Mouse (Mus musculus) kidney, embryonic 16.5 days (tissue): ENCODE data around the gene Cyp2c37. TPM values are rescaled to one million over a fixed set of nuclear protein-coding genes. Genes with fewer than 3 reads are reported as not detected.
"Not testable (repeated sequence)": the region's sequence is repeated elsewhere in the genome, so short reads cannot be mapped to it uniquely, and the experiment has no call there.

Source experiments
- ATAC-seq: fragments of 200-750 bp; cut with Nextera tagmentation; 2 replicates; pipeline ENCODE4 v1.8.0; 2017; ENCODE audit warnings: moderate TSS enrichment; ENCODE audit not compliant: low FRiP score, low TSS enrichment
- H3K27ac ChIP-seq: fragments of 300-500 bp; sonication (generic); 2 replicates; pipeline ENCODE4 v1.5.1; 2014; ENCODE audit warnings: low read length
- H3K27me3 ChIP-seq: fragments of 300-500 bp; sonication (generic); 2 replicates; pipeline ENCODE4 v1.6.1; 2014; ENCODE audit warnings: low read length, control low read depth, mixed read lengths; ENCODE audit not compliant: insufficient read depth
- H3K36me3 ChIP-seq: fragments of 300-500 bp; sonication (generic); 2 replicates; pipeline ENCODE4 v1.6.1; 2014; ENCODE audit warnings: low read length, control low read depth, mixed read lengths; ENCODE audit not compliant: insufficient read depth
- H3K4me1 ChIP-seq: fragments of 300-500 bp; sonication (generic); 2 replicates; pipeline ENCODE4 v1.6.1; 2014; ENCODE audit warnings: low read length, control low read depth, mixed read lengths; ENCODE audit not compliant: insufficient read depth
- H3K4me2 ChIP-seq: fragments of 300-500 bp; sonication (generic); replicated peaks from 2 replicates; pipeline ENCODE4 v1.6.1; 2014; ENCODE audit warnings: low read depth, low read length
- H3K4me3 ChIP-seq: fragments of 300-500 bp; sonication (generic); 2 replicates; pipeline ENCODE4 v1.5.1; 2014; ENCODE audit warnings: mild to moderate bottlenecking, low read length
- H3K9ac ChIP-seq: fragments of 300-500 bp; sonication (generic); replicated peaks from 2 replicates; pipeline ENCODE4 v1.6.1; 2014; ENCODE audit warnings: low read length
- H3K9me3 ChIP-seq: fragments of 300-500 bp; sonication (generic); 2 replicates; pipeline ENCODE4 v1.6.1; 2016; ENCODE audit warnings: low read length, control low read depth
- WGBS: fragments of 180-500 bp; shearing (Covaris S2); extraction: QIAGEN DNeasy Blood & Tissue Kit; methylation state at CpG from one replicate; pipeline ENCODE4 v1.1.7; 2014; 5-methylcytosine and 5-hydroxymethylcytosine counted together
- polyA plus RNA-seq: library from polyadenylated mRNA; unstranded; fragments of >200 nt; fragmentation: Nextera tagmentation; extraction: Ambion mirVana; gene quantifications from 2 replicates; pipeline ENCODE4 v1.2.1, GENCODE M21; 2015

The Cyp2c37 gene
- polyA plus RNA-seq = not detected in 2 replicates

GRCm38 (mm10) chr19:39992140-39992539 is at the start of gene Cyp2c37:
Cyp2c37 (plus strand) TSS chr19:39992424.
- H3K9ac ChIP-seq, H3K27ac ChIP-seq, H3K36me3 ChIP-seq, H3K9me3 ChIP-seq, H3K4me2 ChIP-seq, H3K27me3 ChIP-seq, H3K4me3 ChIP-seq, ATAC-seq, H3K4me1 ChIP-seq: not testable (repeated sequence)
- WGBS = 97% methylated on average over 1 of the region's 1 CpGs

- ATAC-seq, H3K36me3 ChIP-seq, H3K4me3 ChIP-seq, H3K9ac ChIP-seq, H3K27me3 ChIP-seq, H3K27ac ChIP-seq, H3K4me1 ChIP-seq, H3K9me3 ChIP-seq, H3K4me2 ChIP-seq: not testable (repeated sequence)
Observed at GRCm38 (mm10) chr19:39960861-39961260, 31.4 kb upstream of the Cyp2c37 start.

- not testable (repeated sequence) for ATAC-seq, H3K4me1 ChIP-seq
Observed at GRCm38 (mm10) chr19:39971096-39971495, 21.1 kb upstream of the Cyp2c37 start.

GRCm38 (mm10) chr19:39989471-39989870 is 2.8 kb upstream of the Cyp2c37 start:
- no peak for ATAC-seq
- Histone ChIP-seq H3K4me1 (no peaks in the 10 kb centered on the region), H3K36me3 (no peaks in the 10 kb centered on the region), H3K27ac (no peak overlapping the region), H3K9me3 (no peaks in the 10 kb centered on the region), H3K27me3 (no peaks in the 10 kb centered on the region), H3K9ac (no peak overlapping the region), H3K4me3 (no peak overlapping the region), H3K4me2 (no peak overlapping the region)
- 80% methylated on average over 2 of the region's 2 CpGs for WGBS

More at GRCm38 (mm10) chr19:39971096-39971495, 21.1 kb upstream of the Cyp2c37 start:
- 86% methylated on average over 3 of the region's 3 CpGs for WGBS
- H3K36me3 ChIP-seq, H3K4me3 ChIP-seq, H3K9ac ChIP-seq, H3K4me2 ChIP-seq, H3K27me3 ChIP-seq, H3K27ac ChIP-seq, H3K9me3 ChIP-seq: not testable (repeated sequence)

Other genes with a start within 250 kb of the Cyp2c37 start
- gene Cyp2c40, start 179.6 kb upstream of the Cyp2c37 start, polyA plus RNA-seq = not detected in 2 replicates
- gene Cyp2c69, start 105.6 kb upstream of the Cyp2c37 start, polyA plus RNA-seq = not detected in 2 replicates
- gene Cyp2c54, start 81.4 kb downstream of the Cyp2c37 start, polyA plus RNA-seq = not detected in 2 replicates
- not detected in 2 replicates for gene Cyp2c50, start 97.3 kb downstream of the Cyp2c37 start, polyA plus RNA-seq
- 0.32 TPM in 1 of 2 replicates, not detected in the other for gene Cyp2c70, start 194.9 kb downstream of the Cyp2c37 start, polyA plus RNA-seq